Mouse (Mus musculus): Measurements from ENCODE around the gene Lingo1.

GRCm38 (mm10) chr9:56686339-56687144, 109.7 kb downstream of the Lingo1 start:
- TF ChIP-seq CTCF (conservative IDR thresholded peaks at IDR 0.05; ENCODE audit: insufficient read depth, insufficient read length, low read depth, low read length) = no peak
- no peak for TF ChIP-seq POLR2A (IDR thresholded peaks at IDR 0.05; ENCODE audit: low read depth, low read length)
